Mouse (Mus musculus) myocyte (in vitro differentiated cells): Measurements from ENCODE around the gene S100a4.

ENCODE experiments used
- E2F4 ChIP-seq: IDR thresholded peaks from one replicate; pipeline ENCODE4 v1.6.1; 2011; ENCODE audit warnings: mild to moderate bottlenecking, control low read depth, moderate library complexity; ENCODE audit not compliant: insufficient read depth
- MYOG ChIP-seq, 3 experiments: IDR thresholded peaks; one replicate each; pipeline ENCODE4 v1.6.1; 2011; ENCODE audit warnings: control low read depth in 2 of 3, low read depth in 2 of 3, mild to moderate bottlenecking in 2 of 3; ENCODE audit not compliant: insufficient read length in 2 of 3, control insufficient read depth in 1 of 3, insufficient read depth in 1 of 3
- POLR2A ChIP-seq: IDR thresholded peaks from one replicate; pipeline ENCODE4 v1.6.1; 2011; ENCODE audit warnings: low read depth, mild to moderate bottlenecking, control low read depth, moderate library complexity; ENCODE audit not compliant: insufficient read length
- POLR2AphosphoS2 ChIP-seq: IDR thresholded peaks from one replicate; pipeline ENCODE4 v1.6.1; 2011; ENCODE audit warnings: low read depth, control low read depth; ENCODE audit not compliant: insufficient read length
- TCF12 ChIP-seq: IDR thresholded peaks from one replicate; pipeline ENCODE4 v1.6.1; 2011; ENCODE audit warnings: mild to moderate bottlenecking, control low read depth; ENCODE audit not compliant: poor library complexity, insufficient read depth, severe bottlenecking
- USF1 ChIP-seq: IDR thresholded peaks from one replicate; pipeline ENCODE4 v1.6.1; 2011; ENCODE audit warnings: low read depth, mild to moderate bottlenecking, control low read depth, moderate library complexity

GRCm38 (mm10) chr3:90615415-90615814, 11.8 kb downstream of the S100a4 start:
- TF ChIP-seq TCF12 = no peak
- peak; percentile 54 for TF ChIP-seq POLR2AphosphoS2
- TF ChIP-seq POLR2A = peak; percentile 33
- TF ChIP-seq MYOG (IDR thresholded peaks at IDR 0.05; ENCODE audit: control insufficient read depth in 1 of 3, insufficient read depth in 1 of 3, insufficient read length in 2 of 3, low read depth in 2 of 3) = no peak
- TF ChIP-seq USF1 = no peak
- TF ChIP-seq E2F4 = no peak
